Mouse (Mus musculus) testis, postnatal 10 days (tissue): Measurements from ENCODE around the gene Urah.

Experiments used
- DNase-seq: peaks from one replicate; pipeline ENCODE4 v3.0.0; 2021; ENCODE audit warnings: low spot score

Gene Urah

DNA sequence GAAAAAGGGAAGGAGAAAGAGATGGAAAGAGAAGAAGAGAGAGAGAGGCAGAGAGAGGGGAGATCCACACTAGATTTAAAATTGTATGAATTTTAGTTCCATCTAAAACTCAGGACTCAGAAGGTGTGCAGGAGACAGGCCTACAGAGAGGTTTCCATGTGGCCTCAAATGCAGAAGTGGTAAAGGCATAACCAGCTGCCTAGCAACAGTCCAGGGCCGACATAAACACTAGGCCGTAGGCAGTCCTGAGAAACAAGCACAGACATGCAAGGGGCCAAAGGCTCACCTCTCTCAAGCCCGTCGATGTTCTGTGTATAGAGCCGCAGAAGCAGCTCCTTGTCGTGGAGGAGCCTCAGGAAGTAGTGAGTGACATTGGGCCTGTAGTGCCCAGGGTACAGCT lies 42.5 kb downstream of the Urah start:
- DNase-seq: no peak

DNA sequence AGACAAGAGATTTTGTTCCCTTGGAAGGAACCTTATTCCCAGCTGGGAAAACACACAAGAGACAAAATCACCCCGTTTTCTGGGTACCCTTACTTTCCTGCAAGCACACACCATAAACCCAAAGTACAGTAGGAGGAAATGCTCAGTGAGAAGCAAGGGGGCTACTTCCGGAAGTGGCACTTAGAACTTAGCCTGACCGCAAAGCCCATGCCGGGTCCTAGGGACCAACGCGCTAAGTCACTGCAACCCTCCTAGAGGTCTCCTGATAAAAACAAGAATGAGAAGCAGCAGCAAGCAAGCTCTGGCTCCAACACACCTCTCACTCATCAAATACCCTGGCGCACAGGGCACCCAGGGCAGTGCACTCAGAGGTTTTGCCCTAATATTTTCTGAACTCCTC lies 44.5 kb downstream of the Urah start:
- no peak for DNase-seq

GRCm38 (mm10) chr7:140880419-140880818 lies 45.6 kb downstream of the Urah start:
- no peak for DNase-seq

- DNase-seq: no peak
Observed at GRCm38 (mm10) chr7:140880865-140881515, 46.2 kb downstream of the Urah start.

DNA sequence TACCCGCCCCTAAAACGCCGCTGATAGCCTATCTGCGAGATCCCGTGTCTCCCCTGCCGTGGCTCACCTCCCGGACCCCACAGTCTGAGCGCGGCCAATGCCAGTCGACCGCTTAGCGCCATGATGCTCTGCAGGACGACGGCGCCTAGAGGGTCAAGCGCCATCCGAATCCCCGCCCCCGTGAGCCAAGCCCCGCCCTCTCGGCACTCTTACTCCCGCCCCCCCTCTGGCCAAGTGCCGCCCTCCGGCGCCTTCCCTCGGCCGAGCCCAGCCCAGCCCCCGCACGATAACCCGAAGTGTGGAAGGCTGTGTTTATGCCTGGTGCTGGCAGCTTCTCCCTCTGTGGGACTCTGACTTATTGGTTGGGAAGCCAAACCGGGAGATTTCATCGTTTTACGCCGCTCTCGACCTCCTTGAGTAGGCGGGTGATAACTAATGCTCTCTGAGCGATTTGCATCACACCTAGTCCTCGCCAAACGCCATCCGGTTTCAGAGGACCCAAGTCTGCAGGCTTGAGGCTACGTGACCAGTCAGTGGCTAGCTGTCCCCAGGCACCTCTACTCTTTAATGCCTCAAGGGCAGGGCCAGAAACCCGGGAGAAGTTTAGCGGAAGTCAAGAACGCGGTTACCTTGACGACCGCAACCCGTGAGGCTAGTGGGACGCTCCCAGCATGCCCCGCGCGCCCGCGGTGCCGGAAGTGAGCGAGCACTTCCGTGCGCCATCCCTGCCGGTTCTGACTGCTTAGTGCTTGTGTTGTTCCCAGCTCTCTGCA lies 47.1 kb downstream of the Urah start, which contains the start of the genes Psmd13 and Sirt3:
Gene Psmd13, plus strand, starts transcription at position 273 of the 773 bp plus-strand sequence.
Gene Sirt3, minus strand, starts transcription at position 614 of the 773 bp plus-strand sequence.
- DNase-seq: peak; percentile 99

GRCm38 (mm10) chr7:140882469-140882803 lies 47.6 kb downstream of the Urah start:
- no peak for DNase-seq
